Mouse (Mus musculus): ENCODE measurements around the gene Ptma.

Gene Ptma

DNA sequence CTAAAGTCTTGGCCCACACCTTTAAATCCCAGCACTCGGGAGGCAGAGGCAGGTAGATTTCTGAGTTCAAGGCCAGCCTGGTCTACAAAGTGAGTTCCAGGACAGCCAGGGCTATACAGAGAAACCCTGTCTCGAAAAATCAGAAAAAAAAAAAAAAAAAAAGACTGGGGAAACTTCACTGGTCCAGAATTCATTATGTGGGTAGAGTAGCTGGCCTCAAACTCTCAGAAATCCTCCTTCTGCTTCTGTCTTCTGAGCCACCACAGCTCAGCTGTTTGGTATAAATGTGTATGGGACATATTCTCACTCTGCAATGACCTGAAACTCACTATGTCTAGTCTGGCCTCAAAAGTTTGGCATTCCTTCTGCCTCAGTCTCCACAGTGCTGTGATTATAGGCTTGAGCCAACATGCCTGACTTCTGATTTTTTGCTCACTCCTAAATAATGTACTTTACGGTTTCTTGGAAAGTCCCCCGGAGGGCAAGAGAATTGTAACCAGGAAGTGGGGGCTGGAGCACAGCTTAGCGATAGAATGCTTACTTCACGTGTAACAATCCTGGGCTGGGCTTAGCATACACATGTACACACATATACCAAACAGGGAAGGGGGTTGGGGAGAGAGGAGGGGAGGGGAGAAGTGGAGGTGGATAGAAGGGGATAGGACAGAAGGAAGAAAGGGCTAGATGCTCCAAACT lies 10.7 kb upstream of the Ptma start:
- DNase-seq (ENCODE audit: low read depth, low spot score) = no peak

- no peak for DNase-seq (ENCODE audit: low read depth, low spot score)
These were observed 9.4 kb upstream of the Ptma start for GRCm38 (mm10) chr1:86517076-86517475.

DNA sequence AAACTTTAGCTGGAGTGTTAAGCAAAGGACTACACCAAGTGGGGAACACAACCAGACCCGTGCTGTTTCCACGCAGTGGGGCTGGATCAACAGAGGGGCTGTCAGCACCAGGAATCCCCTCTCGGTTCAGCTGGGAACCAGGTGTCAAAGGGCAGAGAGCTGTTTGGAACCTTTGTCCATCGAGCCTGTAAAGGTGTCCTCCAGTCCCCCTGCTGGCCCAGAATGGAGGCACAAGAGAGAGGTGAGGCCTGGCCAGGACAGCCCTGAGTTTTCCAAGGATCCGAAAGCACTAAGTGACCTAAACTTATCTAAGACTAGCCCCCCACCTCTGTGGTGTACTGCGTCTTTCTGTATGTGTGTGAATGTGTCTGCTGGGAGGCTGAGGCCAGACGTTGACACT lies 6.2 kb upstream of the Ptma start:
- DNase-seq (ENCODE audit: low read depth, low spot score) = no peak

DNA sequence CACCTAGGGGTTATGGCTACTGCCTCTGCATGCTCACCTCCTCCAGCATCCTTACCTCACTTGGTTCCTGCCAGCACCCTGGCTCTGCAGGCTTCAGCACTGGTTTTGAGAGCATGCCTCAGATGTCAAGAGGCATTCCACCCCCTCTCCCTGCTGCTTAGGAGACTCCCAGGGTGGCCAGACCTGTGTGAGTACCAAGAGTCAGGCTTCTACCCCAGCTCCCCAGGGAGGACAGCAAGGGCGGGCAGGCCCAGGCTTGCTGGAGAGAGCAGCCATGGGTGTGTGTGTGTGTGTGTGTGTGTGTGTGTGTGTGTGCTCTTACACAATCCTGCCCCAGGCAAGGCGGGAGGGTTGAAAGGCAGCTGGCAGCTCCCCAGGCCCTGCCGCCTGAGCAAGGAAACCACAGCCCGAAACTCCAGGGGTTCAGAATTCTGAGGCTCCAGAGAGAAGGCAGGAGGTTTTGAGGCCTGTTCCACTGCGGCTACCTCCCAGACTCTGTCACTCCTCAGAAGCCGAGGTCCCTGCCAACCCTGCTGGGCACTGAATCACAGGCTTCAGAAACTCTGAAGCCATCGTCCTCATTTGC lies 4.1 kb upstream of the Ptma start:
- DNase-seq (ENCODE audit: low read depth, low spot score) = peak; percentile 61

GRCm38 (mm10) chr1:86523776-86524618 lies 2.5 kb upstream of the Ptma start:
- DNase-seq (ENCODE audit: low read depth, low spot score) = peak; percentile 23

- peak; percentile 100 for DNase-seq (ENCODE audit: low read depth, low spot score)
These were observed 1.7 kb upstream of the Ptma start for GRCm38 (mm10) chr1:86524619-86525498.

- DNase-seq (ENCODE audit: low read depth, low spot score) = no peak
These were observed 919 bp upstream of the Ptma start for GRCm38 (mm10) chr1:86525499-86526115.

DNA sequence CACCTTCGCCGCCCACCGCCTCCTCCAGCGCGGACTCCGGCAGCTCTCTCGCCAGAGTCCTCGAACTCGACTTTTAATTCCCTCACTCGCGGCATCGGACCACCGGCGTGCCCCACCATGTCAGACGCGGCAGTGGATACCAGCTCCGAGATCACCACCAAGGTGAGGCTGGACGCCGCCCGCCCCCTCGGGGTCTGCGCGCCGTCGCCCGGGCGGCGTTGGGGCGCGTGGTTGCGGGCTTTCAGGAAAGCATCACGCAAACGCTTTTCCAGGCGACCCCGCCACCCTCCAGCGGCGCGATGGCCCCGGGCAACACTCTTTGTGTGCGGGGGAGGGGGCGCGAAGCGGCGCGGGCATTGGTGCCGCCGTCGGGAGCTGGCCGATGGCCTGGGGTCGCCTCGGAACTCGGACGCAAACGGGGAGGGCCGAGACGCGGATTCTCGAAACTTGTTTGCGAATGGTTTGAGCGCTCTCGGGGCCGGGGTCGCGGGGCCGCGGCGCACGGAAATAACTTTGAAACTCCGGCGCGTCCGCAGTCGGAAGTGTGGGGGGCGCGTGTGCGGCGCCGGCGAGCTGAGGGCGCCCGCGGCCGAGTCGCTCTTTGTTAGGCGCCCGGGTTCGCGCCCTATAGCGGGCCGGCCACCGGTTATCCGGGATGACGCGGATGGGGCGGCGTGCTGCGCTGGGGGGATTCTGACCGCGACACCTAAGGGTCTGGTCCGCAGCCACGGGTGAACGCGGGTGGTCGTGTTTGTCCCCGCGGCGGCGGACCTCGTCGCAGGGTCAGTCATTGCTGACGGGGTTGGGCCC lies 468 bp downstream of the Ptma start:
- no peak for DNase-seq (ENCODE audit: low read depth, low spot score)

DNA sequence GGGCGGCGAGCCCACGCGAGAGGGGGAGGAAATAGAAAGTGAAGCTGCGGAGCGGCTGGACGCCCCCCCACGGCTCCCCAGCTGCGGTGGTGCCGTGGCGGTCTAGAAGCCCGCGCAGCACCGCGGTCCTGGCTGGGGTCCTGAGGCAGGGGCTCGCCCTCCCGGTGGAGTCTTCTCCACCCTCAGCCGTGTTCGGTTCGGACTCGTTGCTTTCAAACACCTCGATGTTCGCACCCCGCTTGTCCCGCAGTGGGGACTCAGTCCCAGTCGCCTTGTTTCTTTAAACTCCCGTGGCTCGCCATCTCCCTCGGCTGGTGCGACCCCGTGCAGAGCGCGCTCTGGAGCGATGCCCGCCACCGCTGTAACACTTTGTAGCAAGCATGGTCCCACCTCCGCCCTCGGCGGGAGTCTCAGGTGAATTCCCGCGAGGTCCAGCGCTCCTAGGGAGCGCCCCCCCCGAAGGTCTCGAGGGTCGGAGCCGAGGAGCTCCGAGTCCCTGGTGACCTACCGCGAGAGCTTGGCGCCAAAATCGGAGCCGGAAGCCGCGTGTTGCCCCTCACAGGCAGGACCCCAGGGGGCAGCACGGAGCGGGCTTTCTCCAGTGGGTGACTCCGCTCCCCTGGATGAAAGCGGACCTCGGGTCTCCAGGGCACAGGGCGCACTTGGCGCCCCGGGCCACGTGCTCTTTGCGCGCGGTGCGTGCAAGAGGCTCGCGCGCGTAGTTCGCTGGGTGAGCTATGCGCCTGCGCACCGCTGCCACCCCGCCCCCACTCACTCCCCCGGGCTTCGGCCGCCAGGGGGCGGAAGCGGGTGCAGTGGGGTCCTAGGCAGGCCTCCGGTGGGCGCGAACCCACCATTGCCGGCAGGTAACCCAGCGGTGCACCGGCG lies 1.3 kb downstream of the Ptma start:
- DNase-seq (ENCODE audit: low read depth, low spot score) = peak; percentile 92

DNA sequence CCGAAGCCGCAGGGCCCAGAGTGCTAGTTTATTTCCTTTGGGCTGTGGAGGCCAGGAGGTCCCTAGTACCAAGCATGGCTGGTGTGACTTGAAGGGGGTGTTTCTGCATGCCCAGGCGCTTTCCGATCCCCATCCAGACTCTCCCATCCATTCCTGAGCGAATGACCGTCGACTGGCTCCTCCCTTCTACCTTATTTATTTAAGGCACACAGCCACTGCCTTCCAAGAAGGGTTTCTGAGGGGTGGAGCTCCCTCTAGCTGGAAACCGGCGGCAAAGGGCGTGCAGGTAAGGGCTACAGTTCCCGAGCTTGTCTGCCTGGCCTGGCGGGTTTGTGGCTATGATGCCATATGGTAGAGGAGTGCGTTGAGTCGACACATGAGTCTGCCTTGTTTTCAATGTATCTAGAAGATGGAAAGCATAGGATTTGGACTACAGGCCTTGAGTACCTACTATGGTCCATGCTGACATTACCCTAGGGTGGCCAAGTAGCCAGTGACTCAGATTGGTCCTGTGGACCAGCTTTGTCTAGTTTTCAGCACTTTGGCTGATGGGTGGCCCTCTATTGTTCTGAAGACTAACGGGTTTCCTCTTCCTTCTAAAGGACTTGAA lies 2.1 kb downstream of the Ptma start:
- peak; percentile 92 for DNase-seq (ENCODE audit: low read depth, low spot score)

GRCm38 (mm10) chr1:86529590-86529989 lies 3.1 kb downstream of the Ptma start:
- DNase-seq (ENCODE audit: low read depth, low spot score) = no peak

DNA sequence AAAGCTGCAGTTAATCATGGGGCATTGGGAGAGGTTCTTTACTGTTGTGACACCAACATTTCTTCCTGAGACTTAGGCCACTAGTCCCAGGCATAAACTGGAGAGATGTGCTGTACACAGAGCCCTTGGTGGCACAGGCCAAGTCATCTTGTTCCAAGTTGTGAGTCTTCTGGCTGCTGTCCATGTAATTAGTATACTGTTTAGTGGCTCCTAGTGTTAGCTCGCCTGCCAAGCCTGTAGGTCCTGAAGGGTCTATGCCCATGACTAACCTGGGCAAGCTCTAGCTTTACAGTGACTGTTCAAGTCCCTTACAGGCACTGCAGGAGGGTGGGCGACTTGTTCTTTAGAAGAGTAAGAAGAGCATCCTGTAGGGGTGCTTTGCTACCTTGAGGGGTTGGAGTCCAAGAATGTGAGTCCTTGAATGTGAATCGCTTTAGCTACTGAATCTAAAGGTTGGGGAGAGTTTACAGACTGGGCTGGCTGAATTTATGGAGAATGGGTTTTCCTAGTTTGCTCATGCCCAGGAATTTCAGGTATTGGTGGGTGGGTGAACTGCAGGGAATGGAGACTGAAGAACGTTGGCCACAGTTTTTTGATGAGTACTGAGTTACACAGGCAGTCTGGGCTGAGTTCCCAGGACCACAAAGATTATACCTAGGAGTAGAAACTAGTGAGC lies 4.5 kb downstream of the Ptma start:
- peak; percentile 33 for DNase-seq (ENCODE audit: low read depth, low spot score)

DNA sequence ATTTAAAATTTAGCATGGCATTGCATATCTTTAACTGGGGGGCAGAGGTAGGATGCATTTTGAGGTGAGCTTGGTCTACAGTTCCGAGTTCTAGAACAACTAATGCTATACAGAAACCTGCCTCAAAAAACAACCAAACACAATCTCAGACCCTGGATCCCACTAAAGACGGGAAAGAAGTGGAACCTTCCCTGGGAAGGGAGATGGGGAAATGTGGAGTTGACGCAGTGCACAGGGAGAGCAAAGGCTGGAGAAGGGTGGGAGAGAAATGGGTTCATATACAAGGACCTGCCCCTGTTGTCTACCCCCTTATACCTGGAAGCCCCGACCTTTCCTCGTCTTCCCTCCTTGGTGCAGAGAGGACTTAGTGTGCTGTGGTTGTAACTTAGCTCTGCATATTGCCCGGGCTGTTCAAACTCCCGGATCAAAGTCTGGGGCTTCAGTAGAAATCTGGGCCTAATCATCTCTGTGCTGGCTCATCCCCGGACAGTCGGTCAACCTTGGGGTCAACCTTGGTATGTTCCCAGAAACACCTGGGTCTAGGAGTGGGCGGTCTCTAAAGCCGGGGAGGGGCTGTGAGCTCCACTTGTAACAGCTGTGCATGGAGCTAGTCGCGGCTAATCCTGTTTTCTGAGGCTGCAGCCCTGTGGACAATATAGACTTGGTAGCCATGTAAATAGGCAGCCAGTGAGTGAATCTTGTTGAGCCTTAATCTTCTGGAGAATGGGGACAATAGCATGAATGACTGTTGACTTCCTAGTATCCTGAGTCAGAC lies 5.2 kb downstream of the Ptma start:
- no peak for DNase-seq (ENCODE audit: low read depth, low spot score)

DNA sequence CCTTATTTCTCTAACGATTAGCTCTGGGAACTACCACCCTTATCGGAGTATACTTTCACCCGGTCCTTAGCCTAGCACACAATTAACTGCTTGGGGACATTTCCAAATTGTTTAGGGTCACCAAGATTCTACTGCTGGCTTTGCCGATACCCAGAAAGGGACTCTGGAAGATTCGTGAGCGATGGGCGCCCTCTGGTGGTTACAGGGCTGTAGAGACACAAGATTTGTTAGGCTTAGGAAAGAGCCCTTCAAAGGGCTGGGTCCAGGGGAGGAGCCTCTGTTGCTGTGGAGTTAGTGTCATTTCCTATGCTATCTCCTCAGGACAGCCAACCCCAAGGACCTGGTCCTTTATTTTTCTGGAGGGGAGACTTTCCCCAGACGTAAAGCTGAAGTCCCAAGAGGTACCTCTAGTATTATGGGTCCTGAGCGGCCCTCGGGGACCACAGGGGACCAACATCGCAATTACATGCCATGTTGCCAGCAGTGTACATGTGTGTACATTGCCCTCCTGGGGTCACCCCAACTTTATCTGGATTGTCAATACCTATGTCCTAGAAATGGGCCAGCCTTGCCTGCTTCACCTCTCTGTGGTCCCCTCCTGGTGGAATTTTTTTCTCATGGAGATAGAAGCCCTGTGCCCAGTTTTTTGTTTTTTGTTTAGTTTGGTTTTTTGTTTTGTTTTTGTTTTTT lies 6.0 kb downstream of the Ptma start:
- DNase-seq (ENCODE audit: low read depth, low spot score) = peak; percentile 95

DNA sequence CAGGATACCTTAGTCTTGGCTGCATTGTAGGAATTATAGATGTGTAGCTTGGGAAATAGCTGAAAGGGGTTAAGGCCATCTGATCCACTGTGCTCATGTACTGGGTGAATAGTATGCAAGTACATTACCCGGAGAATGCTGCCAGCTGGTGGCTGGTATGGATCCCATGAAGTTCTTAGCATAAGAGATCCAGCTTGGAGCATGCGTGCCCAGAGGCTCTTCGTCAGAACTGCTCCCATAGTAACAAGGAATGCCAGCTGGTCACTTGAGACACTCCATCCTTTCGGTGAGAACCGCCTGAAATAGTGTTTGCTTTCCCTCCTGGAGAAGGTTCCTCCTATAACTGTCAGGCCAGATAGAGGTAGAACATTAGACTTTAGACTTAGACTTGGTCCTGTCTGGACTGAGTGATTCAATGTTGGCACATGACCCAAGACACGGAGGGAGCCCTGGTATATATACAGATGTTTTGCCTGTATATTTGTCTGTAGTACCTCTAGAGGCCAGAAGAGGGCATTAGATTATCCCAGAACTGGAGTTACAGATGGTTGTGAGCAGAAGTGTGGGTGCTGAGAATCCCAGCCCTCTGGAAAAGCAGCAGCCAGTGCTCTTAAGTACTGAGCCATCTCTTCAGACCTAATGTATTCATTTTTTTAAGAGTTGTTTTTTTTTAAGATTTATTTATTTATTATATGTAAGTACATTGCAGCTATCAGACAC lies 7.0 kb downstream of the Ptma start:
- DNase-seq (ENCODE audit: low read depth, low spot score) = peak; percentile 81

- DNase-seq (ENCODE audit: low read depth, low spot score) = peak; percentile 49
These were observed 11.9 kb downstream of the Ptma start for GRCm38 (mm10) chr1:86538383-86538782.
